ENCODE assay signal across 8 mouse cellular contexts in the genomic region with DNA sequence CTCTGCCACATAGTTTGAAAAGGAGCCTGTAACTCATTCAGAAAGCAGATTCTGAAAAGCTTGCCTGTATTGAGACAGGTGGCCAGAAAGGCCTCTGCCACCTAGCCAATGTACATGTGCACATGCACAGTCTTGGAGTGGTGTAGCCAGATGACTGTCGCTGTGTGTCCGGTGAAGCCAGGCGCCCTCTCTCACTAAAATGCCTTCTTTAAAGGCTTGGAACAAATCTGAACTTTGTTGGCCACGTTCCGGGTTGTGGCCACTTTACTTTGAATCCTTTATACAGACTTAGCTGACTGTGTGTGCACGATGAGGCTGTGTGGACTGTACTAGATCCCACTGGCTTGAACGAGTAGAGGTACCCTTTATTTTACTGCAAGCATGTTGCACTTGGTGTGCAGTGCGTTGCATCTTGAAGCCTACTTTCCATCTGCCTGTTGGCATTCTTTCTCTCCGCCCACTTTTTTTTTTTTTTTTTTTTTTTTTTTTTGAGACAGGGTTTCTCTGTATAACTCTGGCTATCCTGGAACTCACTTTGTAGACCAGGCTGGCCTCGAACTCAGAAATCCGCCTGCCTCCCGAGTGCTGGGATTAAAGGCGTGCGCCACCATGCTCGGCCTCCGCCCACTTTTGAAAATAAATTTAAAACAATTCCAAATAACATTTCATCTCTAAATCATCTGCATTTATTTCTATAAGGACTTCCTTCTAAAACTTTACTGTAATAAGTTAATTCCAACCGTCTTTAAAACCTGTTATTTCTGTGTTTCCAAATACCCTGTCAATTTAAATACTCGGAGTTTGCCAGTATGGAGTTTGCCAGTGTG. TPM values are rescaled to one million over a fixed set of nuclear protein-coding genes. Genes with fewer than 3 reads are reported as not detected.
DNase-seq lines count a peak whose midpoint lies in the region; ATAC-seq and TF ChIP-seq lines count a peak whose summit lies in the region.

No protein-coding gene starts in this region.

- H3K27ac ChIP-seq in embryonic facial prominence, embryonic 10.5 days (replicated peaks), result peak overlapping the region; percentile 98
- peak overlapping the region; percentile 99 for H3K27ac ChIP-seq in hindbrain, embryonic 12.5 days
- peak overlapping the region; percentile 99; the same call in 1 of the 2 replicates for H3K27ac ChIP-seq in liver, embryonic 11.5 days (ENCODE audit: low read depth, low read length)

- H3K9ac ChIP-seq in hindbrain, embryonic 12.5 days, result peak overlapping the region; percentile 94
- H3K9ac ChIP-seq in liver, embryonic 11.5 days (ENCODE audit: low read depth, low read length), result peak overlapping the region; percentile 97

- no peaks in the 10 kb centered on the region for H3K27me3 ChIP-seq in G1E (ENCODE audit: insufficient read depth, low read length)
- H3K27me3 ChIP-seq in embryonic facial prominence, embryonic 10.5 days (replicated peaks; ENCODE audit: low read depth, poor library complexity, severe bottlenecking), result no peaks in the 10 kb centered on the region
- no peaks in the 10 kb centered on the region for H3K27me3 ChIP-seq in hindbrain, embryonic 12.5 days
- H3K27me3 ChIP-seq in liver, embryonic 11.5 days (replicated peaks; ENCODE audit: control insufficient read depth, insufficient read depth, low read length), result no peaks in the 10 kb centered on the region

- H3K9me3 ChIP-seq in G1E (replicated peaks), result no peaks in the 10 kb centered on the region
- H3K9me3 ChIP-seq in embryonic facial prominence, embryonic 10.5 days, result no peaks in the 10 kb centered on the region
- no peaks in the 10 kb centered on the region for H3K9me3 ChIP-seq in hindbrain, embryonic 12.5 days (replicated peaks)
- no peaks in the 10 kb centered on the region for H3K9me3 ChIP-seq in liver, embryonic 11.5 days (ENCODE audit: control insufficient read depth, low read length)

- no peak for TF ChIP-seq CTCF in G1E (IDR thresholded peaks at IDR 0.05; ENCODE audit: low read depth, low read length)

- peak overlapping the region; percentile 98 for H3K4me3 ChIP-seq in G1E (ENCODE audit: low read depth, low read length)
- peak overlapping the region; percentile 89 for H3K4me3 ChIP-seq in embryonic facial prominence, embryonic 10.5 days
- H3K4me3 ChIP-seq in hindbrain, embryonic 12.5 days, result peak overlapping the region; percentile 93
- peak overlapping the region; percentile 94 for H3K4me3 ChIP-seq in liver, embryonic 11.5 days (ENCODE audit: low read depth, low read length)

- H3K4me1 ChIP-seq in G1E (ENCODE audit: insufficient read depth, low read depth, low read length), result peaks cover 30% of the 10 kb centered on the region
- H3K4me1 ChIP-seq in embryonic facial prominence, embryonic 10.5 days, result peaks cover 21% of the 10 kb centered on the region
- peaks cover 12% of the 10 kb centered on the region for H3K4me1 ChIP-seq in hindbrain, embryonic 12.5 days
- peaks cover 11% of the 10 kb centered on the region for H3K4me1 ChIP-seq in liver, embryonic 11.5 days (replicated peaks; ENCODE audit: control insufficient read depth, insufficient read depth, low read length)

- H3K4me2 ChIP-seq in hindbrain, embryonic 12.5 days (replicated peaks), result peak overlapping the region; percentile 75
- H3K4me2 ChIP-seq in liver, embryonic 11.5 days, result peak overlapping the region; percentile 71

- peak; percentile 29; the same call in 1 of the 2 replicates for ATAC-seq in G1E (ENCODE audit: extremely low read depth, insufficient number of reproducible peaks, low FRiP score, poor library complexity, severe bottlenecking)
- ATAC-seq in hindbrain, embryonic 12.5 days (ENCODE audit: low FRiP score), result no peak
- ATAC-seq in liver, embryonic 11.5 days (replicated peaks; ENCODE audit: low FRiP score), result no peak
- no peak for ATAC-seq in inflammation-experienced regulatory T-cells, adult 6 months

- 60% methylated on average over 18 of the region's 18 CpGs for WGBS in embryonic facial prominence, embryonic 10.5 days
- 62% methylated on average over 18 of the region's 18 CpGs for WGBS in hindbrain, embryonic 12.5 days
- 52% methylated on average over 18 of the region's 18 CpGs for WGBS in liver, embryonic 11.5 days

- peak; percentile 29 to 39 for DNase-seq in layer of hippocampus, postnatal 10 days (ENCODE audit: low spot score in 2 of 2)
- no peak for DNase-seq in layer of hippocampus, adult 11-12 months (ENCODE audit: low spot score)
- DNase-seq in G1E (ENCODE audit: low spot score), result peak; percentile 39
- DNase-seq in embryonic facial prominence, embryonic 10.5 days (ENCODE audit: low spot score), result peak; percentile 42
- DNase-seq in liver, embryonic 11.5 days (ENCODE audit: low spot score), result no peak
- peak; percentile 21 for DNase-seq in retina, postnatal 1 day

- H3K36me3 ChIP-seq in G1E (replicated peaks), result peaks cover 59% of the 10 kb centered on the region
- H3K36me3 ChIP-seq in embryonic facial prominence, embryonic 10.5 days (replicated peaks), result peaks cover 60% of the 10 kb centered on the region
- peaks cover 25% of the 10 kb centered on the region for H3K36me3 ChIP-seq in hindbrain, embryonic 12.5 days
- H3K36me3 ChIP-seq in liver, embryonic 11.5 days (ENCODE audit: control insufficient read depth, insufficient read depth, low read length), result peaks cover 25% of the 10 kb centered on the region

RNA-seq across cellular contexts. Expression of a gene that starts 1.0 kb away (rescaled TPM):
- 10 to 100 TPM; 23.7 to 27.1 TPM for total RNA-seq in layer of hippocampus, postnatal 10 days (2021)
- total RNA-seq in G1E (2014; fragmentation: Nextera tagmentation) (26.1 and 33.9 TPM in 2 replicates), G1E (2017) (20.3 and 22.5 TPM in 2 replicates)
- polyA plus RNA-seq in G1E (2012), result 1.7 and 1.8 TPM in 2 replicates
- 41.0 and 42.1 TPM in 2 replicates for polyA plus RNA-seq in embryonic facial prominence, embryonic 10.5 days (2016; fragmentation: Nextera tagmentation; extraction: Ambion mirVana)
- polyA plus RNA-seq in hindbrain, embryonic 12.5 days (2016; fragmentation: Nextera tagmentation; extraction: Ambion mirVana), result 46.1 and 46.6 TPM in 2 replicates
- polyA plus RNA-seq in liver, embryonic 11.5 days (2014; fragmentation: Nextera tagmentation; extraction: Ambion mirVana), result 48.9 and 49.3 TPM in 2 replicates
- polyA plus RNA-seq in inflammation-experienced regulatory T-cells, adult 6 months (2017; shearing (Covaris generic)), result 10 to 100 TPM; 71.1 to 93.1 (median 79.9) TPM

RNA-seq across cellular contexts. Expression of a gene that starts 1.1 kb away (rescaled TPM):
- total RNA-seq in layer of hippocampus, postnatal 10 days (2021), result 10 to 100 TPM; 35.5 to 41.2 TPM
- total RNA-seq in G1E (2014; fragmentation: Nextera tagmentation) (207 and 225 TPM in 2 replicates), G1E (2017) (255 and 274 TPM in 2 replicates)
- 49.4 and 57.9 TPM in 2 replicates for polyA plus RNA-seq in G1E (2012)
- 182 and 191 TPM in 2 replicates for polyA plus RNA-seq in embryonic facial prominence, embryonic 10.5 days (2016; fragmentation: Nextera tagmentation; extraction: Ambion mirVana)
- polyA plus RNA-seq in hindbrain, embryonic 12.5 days (2016; fragmentation: Nextera tagmentation; extraction: Ambion mirVana), result 89.6 and 89.8 TPM in 2 replicates
- 185 and 203 TPM in 2 replicates for polyA plus RNA-seq in liver, embryonic 11.5 days (2014; fragmentation: Nextera tagmentation; extraction: Ambion mirVana)
- polyA plus RNA-seq in inflammation-experienced regulatory T-cells, adult 6 months (2017; shearing (Covaris generic)), result 100 to 1,000 TPM; 228 to 264 (median 247) TPM

RNA-seq across cellular contexts. Expression of a gene that starts 19.1 kb away (rescaled TPM):
- total RNA-seq in layer of hippocampus, postnatal 10 days (2021), result 1 to 10 TPM; 4.4 to 4.5 TPM
- total RNA-seq in G1E (2014; fragmentation: Nextera tagmentation), result not detected in 2 replicates
- total RNA-seq in G1E (2017), result 0.05 TPM in 1 of 2 replicates, not detected in the other
- not detected in 2 replicates for polyA plus RNA-seq in G1E (2012)
- polyA plus RNA-seq in embryonic facial prominence, embryonic 10.5 days (2016; fragmentation: Nextera tagmentation; extraction: Ambion mirVana), result 0.42 and 0.73 TPM in 2 replicates
- polyA plus RNA-seq in hindbrain, embryonic 12.5 days (2016; fragmentation: Nextera tagmentation; extraction: Ambion mirVana), result 0.66 and 0.70 TPM in 2 replicates
- polyA plus RNA-seq in liver, embryonic 11.5 days (2014; fragmentation: Nextera tagmentation; extraction: Ambion mirVana), result 0.51 and 0.66 TPM in 2 replicates
- polyA plus RNA-seq in inflammation-experienced regulatory T-cells, adult 6 months (2017; shearing (Covaris generic)), result not detected

RNA-seq across cellular contexts. Expression of a gene that starts 22.2 kb away (rescaled TPM):
- not detected for total RNA-seq in layer of hippocampus, postnatal 10 days (2021)
- total RNA-seq in G1E (2014; fragmentation: Nextera tagmentation) (not detected in 2 replicates), G1E (2017) (not detected in 2 replicates)
- not detected in 2 replicates for polyA plus RNA-seq in G1E (2012)
- polyA plus RNA-seq in embryonic facial prominence, embryonic 10.5 days (2016; fragmentation: Nextera tagmentation; extraction: Ambion mirVana), result 0.28 TPM in 1 of 2 replicates, not detected in the other
- polyA plus RNA-seq in hindbrain, embryonic 12.5 days (2016; fragmentation: Nextera tagmentation; extraction: Ambion mirVana), result 2.0 TPM in 1 of 2 replicates, not detected in the other
- 0.91 TPM in 1 of 2 replicates, not detected in the other for polyA plus RNA-seq in liver, embryonic 11.5 days (2014; fragmentation: Nextera tagmentation; extraction: Ambion mirVana)
- polyA plus RNA-seq in inflammation-experienced regulatory T-cells, adult 6 months (2017; shearing (Covaris generic)), result 1 to 10 TPM in 2 of 3 experiments, not detected in 1; 1.1 TPM

RNA-seq across cellular contexts. Expression of a gene that starts 43.7 kb away (rescaled TPM):
- total RNA-seq in layer of hippocampus, postnatal 10 days (2021), result 10 to 100 TPM; 57.6 to 62.0 TPM
- total RNA-seq in G1E (2014; fragmentation: Nextera tagmentation) (213 and 256 TPM in 2 replicates), G1E (2017) (72.5 and 82.0 TPM in 2 replicates)
- 5.1 and 7.8 TPM in 2 replicates for polyA plus RNA-seq in G1E (2012)
- polyA plus RNA-seq in embryonic facial prominence, embryonic 10.5 days (2016; fragmentation: Nextera tagmentation; extraction: Ambion mirVana), result 114 and 115 TPM in 2 replicates
- 117 and 124 TPM in 2 replicates for polyA plus RNA-seq in hindbrain, embryonic 12.5 days (2016; fragmentation: Nextera tagmentation; extraction: Ambion mirVana)
- 84.6 and 91.2 TPM in 2 replicates for polyA plus RNA-seq in liver, embryonic 11.5 days (2014; fragmentation: Nextera tagmentation; extraction: Ambion mirVana)
- 100 to 1,000 TPM; 167 to 260 (median 233) TPM for polyA plus RNA-seq in inflammation-experienced regulatory T-cells, adult 6 months (2017; shearing (Covaris generic))

Comparison
In these comparisons a context has a peak if more than half of its experiments do, and no peak if none do; other contexts are left out.
1. DNase-seq: peak in layer of hippocampus, postnatal 10 days (2 of 2), G1E (single experiment), embryonic facial prominence, embryonic 10.5 days (single experiment) and retina, postnatal 1 day (single experiment); none in layer of hippocampus, adult 11-12 months (single experiment) and liver, embryonic 11.5 days (single experiment).
2. RNA of a gene that starts 1.0 kb away (polyA plus RNA-seq): 71.1 to 93.1 TPM in inflammation-experienced regulatory T-cells, adult 6 months, 48.9 to 49.3 TPM in liver, embryonic 11.5 days, 46.1 to 46.6 TPM in hindbrain, embryonic 12.5 days and 41.0 to 42.1 TPM in embryonic facial prominence, embryonic 10.5 days; 1.7 to 1.8 TPM in G1E; every median in the first group is over 10 times any median in the second.
3. Peak in every context shown above with its lines, with median percentiles within 50 percentile points of each other: H3K4me3 ChIP-seq and H3K27ac ChIP-seq.